Mouse (Mus musculus) R1 (cell line): ENCODE measurements around the gene Dlg2.

Experiments used
- DNase-seq: peaks from one replicate; pipeline ENCODE4 v3.0.0-alpha.2; 2018; ENCODE audit warnings: low read depth, low spot score

The Dlg2 gene

GRCm38 (mm10) chr7:91740748-91741147 is 1264.3 kb downstream of the Dlg2 start:
- no peak for DNase-seq

- no peak for DNase-seq
These were observed 1276.8 kb downstream of the Dlg2 start for GRCm38 (mm10) chr7:91753151-91753861.

- DNase-seq: no peak
These were observed 1291.2 kb downstream of the Dlg2 start for GRCm38 (mm10) chr7:91767648-91768047.

- no peak for DNase-seq
These were observed 1302.2 kb downstream of the Dlg2 start for GRCm38 (mm10) chr7:91778673-91779072.

- no peak for DNase-seq
These were observed 1308.1 kb downstream of the Dlg2 start for GRCm38 (mm10) chr7:91784617-91785016.

GRCm38 (mm10) chr7:91785445-91785844 is 1309.0 kb downstream of the Dlg2 start:
- no peak for DNase-seq

GRCm38 (mm10) chr7:91785871-91786270 is 1309.4 kb downstream of the Dlg2 start:
- DNase-seq: no peak

GRCm38 (mm10) chr7:91790949-91791564 is 1314.6 kb downstream of the Dlg2 start:
- no peak for DNase-seq

GRCm38 (mm10) chr7:91806632-91807031 is 1330.2 kb downstream of the Dlg2 start:
- DNase-seq: no peak

- DNase-seq: no peak
These were observed 1334.3 kb downstream of the Dlg2 start for GRCm38 (mm10) chr7:91810774-91811173.

GRCm38 (mm10) chr7:91818004-91818403 is 1341.5 kb downstream of the Dlg2 start:
- DNase-seq: no peak

GRCm38 (mm10) chr7:91832207-91832606 is 1355.7 kb downstream of the Dlg2 start:
- DNase-seq: no peak

- no peak for DNase-seq
These were observed 1369.3 kb downstream of the Dlg2 start for GRCm38 (mm10) chr7:91845723-91846122.

- DNase-seq: no peak
These were observed 1372.9 kb downstream of the Dlg2 start for GRCm38 (mm10) chr7:91849364-91849763.

- no peak for DNase-seq
These were observed 1377.2 kb downstream of the Dlg2 start for GRCm38 (mm10) chr7:91853653-91854052.

GRCm38 (mm10) chr7:91856931-91857330 is 1380.5 kb downstream of the Dlg2 start:
- no peak for DNase-seq

- DNase-seq: peak; percentile 8
These were observed 1386.5 kb downstream of the Dlg2 start for GRCm38 (mm10) chr7:91862806-91863531.

GRCm38 (mm10) chr7:91868919-91869318 is 1392.4 kb downstream of the Dlg2 start:
- no peak for DNase-seq

- no peak for DNase-seq
These were observed 1400.4 kb downstream of the Dlg2 start for GRCm38 (mm10) chr7:91876831-91877230.

GRCm38 (mm10) chr7:91877804-91878203 is 1401.3 kb downstream of the Dlg2 start:
- no peak for DNase-seq

- no peak for DNase-seq
These were observed 1409.9 kb downstream of the Dlg2 start for GRCm38 (mm10) chr7:91886336-91886735.

GRCm38 (mm10) chr7:91893991-91894390 is 1417.5 kb downstream of the Dlg2 start:
- no peak for DNase-seq

- no peak for DNase-seq
These were observed 1420.5 kb downstream of the Dlg2 start for GRCm38 (mm10) chr7:91896935-91897334.
